Mouse (Mus musculus): ENCODE data around the gene Tbck.

The Tbck gene

GRCm38 (mm10) chr3:132683447-132684230, at the start of gene Tbck:
Gene Tbck, plus strand, starts transcription at chr3:132684144.
- DNase-seq (ENCODE audit: low read depth) = peak; percentile 95

DNA sequence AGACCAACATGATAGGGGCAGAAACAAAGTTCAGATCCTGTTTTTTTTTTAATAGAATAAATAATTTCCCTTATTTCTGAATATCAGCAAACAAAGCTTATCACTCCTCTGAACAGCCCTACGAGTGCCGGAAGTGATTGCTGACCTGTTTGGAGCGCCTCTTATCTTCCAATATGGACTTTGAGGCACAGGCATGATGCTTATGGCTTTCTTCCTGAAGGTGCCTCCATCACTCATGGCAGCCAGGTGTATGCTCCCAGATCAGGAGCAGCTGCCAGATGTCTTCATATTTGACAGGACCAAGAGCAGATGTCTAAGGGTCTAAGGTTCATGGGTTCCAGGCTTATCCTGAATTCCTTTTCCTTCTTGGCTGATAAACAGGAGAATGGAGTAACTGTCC, 46.9 kb upstream of the Tbck start:
- no peak for DNase-seq (ENCODE audit: low read depth)

GRCm38 (mm10) chr3:132644071-132644470, 39.9 kb upstream of the Tbck start:
- peak; percentile 40 for DNase-seq (ENCODE audit: low read depth)

- DNase-seq (ENCODE audit: low read depth) = no peak
Measured at GRCm38 (mm10) chr3:132646814-132647213, 37.1 kb upstream of the Tbck start.

- no peak for DNase-seq (ENCODE audit: low read depth)
Measured at GRCm38 (mm10) chr3:132649368-132649767, 34.6 kb upstream of the Tbck start.

DNA sequence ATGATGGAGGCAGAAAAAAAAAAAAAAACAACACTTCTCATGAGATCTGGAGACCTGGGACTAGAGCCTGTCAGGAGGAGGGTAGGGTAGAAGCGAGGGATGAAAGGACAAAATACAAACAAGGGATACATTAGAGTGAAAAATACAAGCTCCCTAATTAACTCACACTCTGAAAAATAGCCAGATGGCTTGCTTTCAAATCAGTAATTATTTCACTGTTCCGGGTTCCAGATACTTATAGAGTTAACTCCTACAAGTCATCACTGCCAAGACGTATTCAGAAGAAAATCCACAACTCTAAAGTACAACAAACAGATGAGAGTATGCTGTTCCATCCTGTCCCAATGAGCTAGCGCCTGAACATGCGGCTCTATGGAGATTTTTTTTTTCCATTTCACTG, 33.8 kb upstream of the Tbck start:
- DNase-seq (ENCODE audit: low read depth) = no peak

- DNase-seq (ENCODE audit: low read depth) = peak; percentile 94
Measured at GRCm38 (mm10) chr3:132651776-132652175, 32.2 kb upstream of the Tbck start.

DNA sequence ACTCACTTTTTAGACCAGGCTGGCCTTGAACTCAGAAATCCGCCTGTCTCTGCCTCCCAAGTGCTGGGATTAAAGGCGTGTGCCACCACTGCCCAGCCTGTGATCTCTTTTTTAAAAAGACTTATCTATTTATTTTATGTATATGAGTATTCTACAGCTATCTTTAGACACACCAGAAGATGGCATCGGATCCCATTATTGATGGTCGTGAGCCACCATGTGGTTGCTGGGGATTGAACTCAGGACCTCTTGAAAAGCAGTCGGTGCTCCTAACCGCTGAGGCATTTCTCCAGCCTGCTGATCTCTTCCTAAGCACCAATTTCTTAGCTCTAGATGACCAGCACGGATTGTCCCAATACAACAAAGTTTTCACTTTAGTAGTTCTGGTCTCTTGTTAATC, 30.0 kb upstream of the Tbck start:
- no peak for DNase-seq (ENCODE audit: low read depth)

DNA sequence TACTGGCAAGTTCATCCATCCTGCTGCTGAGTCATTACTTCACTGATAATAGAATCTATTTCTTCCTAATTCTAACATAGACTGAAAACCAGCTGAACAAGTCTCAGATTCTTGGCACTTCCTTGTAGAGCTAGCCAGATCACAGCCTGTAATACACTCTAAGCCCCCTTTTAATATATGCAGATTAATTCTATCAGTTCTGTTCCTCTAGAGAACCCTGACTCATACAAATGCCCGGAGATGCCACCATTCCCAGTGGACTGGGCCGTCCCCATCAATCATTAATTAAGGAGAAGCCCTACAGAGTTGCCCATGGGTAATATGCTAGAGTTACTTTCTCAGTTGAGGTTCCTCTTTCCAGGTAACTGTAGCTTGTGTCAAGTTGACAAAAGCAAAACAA, 28.0 kb upstream of the Tbck start:
- DNase-seq (ENCODE audit: low read depth) = no peak

GRCm38 (mm10) chr3:132677494-132677893, 6.5 kb upstream of the Tbck start:
- no peak for DNase-seq (ENCODE audit: low read depth)

GRCm38 (mm10) chr3:132684231-132684928, 436 bp downstream of the Tbck start, which contains the start of gene Aimp1:
Gene Aimp1, minus strand, starts transcription at chr3:132684370.
- DNase-seq (ENCODE audit: low read depth) = no peak

DNA sequence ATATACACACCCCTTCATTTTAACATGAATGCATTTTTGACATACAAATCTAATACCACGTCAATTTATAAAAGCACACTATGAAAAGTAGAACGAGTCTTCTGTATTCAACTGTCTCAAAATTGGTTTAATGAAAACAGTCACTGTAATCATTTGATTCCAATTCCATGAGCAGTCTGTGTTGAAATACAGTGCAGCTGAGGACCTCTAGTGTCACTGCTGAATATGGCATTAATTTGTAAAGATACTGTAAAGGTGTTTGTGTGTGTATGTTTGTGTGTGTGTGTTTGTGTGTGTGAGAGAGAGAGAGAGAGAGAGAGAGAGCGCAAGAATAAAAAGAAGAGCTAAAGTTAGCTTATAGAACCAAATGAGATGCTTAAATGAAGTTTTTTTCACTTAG, 17.4 kb downstream of the Tbck start:
- peak; percentile 76 for DNase-seq (ENCODE audit: low read depth)

GRCm38 (mm10) chr3:132704216-132704615, 20.3 kb downstream of the Tbck start:
- no peak for DNase-seq (ENCODE audit: low read depth)

GRCm38 (mm10) chr3:132706977-132707376, 23.0 kb downstream of the Tbck start:
- no peak for DNase-seq (ENCODE audit: low read depth)

- DNase-seq (ENCODE audit: low read depth) = no peak
Measured at GRCm38 (mm10) chr3:132713913-132714312, 30.0 kb downstream of the Tbck start.

GRCm38 (mm10) chr3:132717316-132717715, 33.4 kb downstream of the Tbck start:
- no peak for DNase-seq (ENCODE audit: low read depth)

- no peak for DNase-seq (ENCODE audit: low read depth)
Measured at GRCm38 (mm10) chr3:132724326-132724725, 40.4 kb downstream of the Tbck start.

DNA sequence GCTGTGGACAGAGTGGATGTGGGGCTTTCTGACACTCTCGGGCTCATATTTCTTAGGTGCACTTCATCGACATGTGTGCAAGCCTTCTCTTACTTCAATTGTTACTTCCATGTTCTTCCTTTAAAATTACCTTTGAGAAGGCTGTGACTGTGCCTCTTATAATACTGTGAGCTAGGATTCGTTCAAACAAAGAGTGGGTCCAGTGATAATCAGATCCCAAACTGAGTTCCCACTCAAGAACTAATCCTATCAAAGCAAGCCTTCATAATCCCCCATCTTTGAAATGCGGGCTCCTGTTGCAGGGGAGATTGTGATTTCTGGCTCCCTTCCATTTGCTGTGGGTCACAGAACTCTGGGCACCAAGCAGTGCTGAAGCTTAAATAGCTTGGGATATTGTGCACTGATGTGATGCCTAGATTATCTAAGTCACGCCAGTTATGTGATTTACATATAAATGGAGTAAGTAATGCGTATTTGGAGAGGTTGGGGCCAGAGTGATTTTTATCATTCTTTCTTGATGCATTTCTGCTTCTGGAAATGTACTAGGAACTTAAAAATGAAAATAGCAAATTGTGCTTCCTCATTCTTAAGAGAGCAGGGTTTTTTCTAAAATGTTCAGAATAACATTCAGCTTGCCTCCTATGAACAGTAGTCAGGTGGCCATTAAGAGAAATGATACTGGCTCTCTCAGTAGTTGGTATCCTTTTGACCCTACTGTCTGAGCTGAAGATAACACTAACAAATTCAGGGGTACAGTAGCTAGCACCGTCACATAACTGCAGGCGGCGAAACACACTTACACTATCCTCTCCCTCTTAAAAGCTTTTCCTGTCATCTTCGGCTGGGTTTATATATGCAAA, 60.6 kb downstream of the Tbck start:
- DNase-seq (ENCODE audit: low read depth) = no peak

DNA sequence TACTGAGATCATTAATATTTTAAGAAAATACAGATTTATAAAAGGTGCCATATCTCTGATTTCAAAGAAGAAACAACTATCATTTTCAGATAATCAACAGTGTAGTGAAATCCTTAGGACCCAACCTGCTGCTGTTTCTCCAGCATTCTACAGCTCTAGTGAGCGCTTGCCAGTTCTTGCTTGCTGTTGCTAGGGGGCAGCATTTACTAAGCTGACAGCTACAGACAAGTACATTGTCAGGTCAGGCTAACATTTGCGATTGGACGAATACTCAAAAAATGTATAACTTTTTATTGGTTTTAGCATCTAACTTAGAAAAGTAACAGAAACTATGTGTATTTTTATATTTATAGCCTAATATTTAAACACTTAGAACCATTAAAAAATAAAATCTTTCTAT, 63.1 kb downstream of the Tbck start:
- DNase-seq (ENCODE audit: low read depth) = peak; percentile 83

- DNase-seq (ENCODE audit: low read depth) = no peak
Measured at GRCm38 (mm10) chr3:132747766-132748165, 63.8 kb downstream of the Tbck start.

GRCm38 (mm10) chr3:132748750-132749149, 64.8 kb downstream of the Tbck start:
- DNase-seq (ENCODE audit: low read depth) = peak; percentile 17

DNA sequence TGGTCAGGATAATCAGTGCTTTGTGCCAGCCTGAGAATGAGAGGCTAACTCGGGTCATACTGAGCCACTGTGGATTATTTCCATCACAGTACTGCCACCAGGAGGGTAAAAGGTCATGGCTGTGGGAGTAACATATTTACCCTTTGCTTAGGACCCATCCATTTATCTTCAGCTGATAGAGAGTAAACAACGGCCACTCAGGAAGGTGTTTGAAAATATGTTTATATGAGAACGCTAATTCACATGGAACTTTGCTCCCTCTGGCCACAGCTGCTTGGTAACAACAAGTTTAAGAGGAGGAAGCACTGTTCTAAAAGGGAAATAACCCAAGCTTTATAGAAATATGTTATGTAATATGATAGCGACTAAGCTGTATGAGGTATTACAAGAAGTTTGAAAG, 68.8 kb downstream of the Tbck start:
- DNase-seq (ENCODE audit: low read depth) = no peak

DNA sequence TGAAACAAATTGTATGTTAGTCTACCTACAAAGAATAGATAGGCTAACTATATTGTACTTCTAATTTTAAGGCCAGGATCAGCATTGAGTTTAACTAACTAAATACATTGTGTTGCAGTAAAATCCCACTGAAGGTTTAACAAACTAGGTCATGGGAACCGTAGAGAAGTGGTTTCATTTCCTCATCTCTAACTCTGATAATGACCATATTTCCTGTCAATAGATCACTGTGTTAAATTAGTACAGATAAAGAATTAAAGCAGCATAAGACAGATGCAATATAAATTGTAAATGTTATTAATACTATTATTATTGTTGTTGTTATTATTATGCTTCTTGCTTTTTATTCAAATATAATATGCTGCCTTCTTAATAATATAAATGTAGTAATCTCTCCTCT, 72.3 kb downstream of the Tbck start:
- DNase-seq (ENCODE audit: low read depth) = no peak
